Mouse (Mus musculus) thymus, adult 2 months (tissue): ENCODE measurements around the gene Olfr978. TPM values are rescaled to one million over a fixed set of nuclear protein-coding genes. Genes with fewer than 3 reads are reported as not detected.
"Not testable (repeated sequence)": the region's sequence is repeated elsewhere in the genome, so short reads cannot be mapped to it uniquely, and the experiment has no call there.

Experiments used
- DNase-seq: peaks from one replicate; pipeline ENCODE4 v3.0.0; 2021
- H3K27ac ChIP-seq: fragments of 200-500 bp; 2 replicates; pipeline ENCODE4 v1.5.1; 2012; ENCODE audit warnings: low read length, control low read depth; ENCODE audit not compliant: control insufficient read depth, insufficient read depth
- H3K27me3 ChIP-seq: fragments of 200-500 bp; 2 replicates; pipeline ENCODE4 v1.6.1; 2012; ENCODE audit warnings: mild to moderate bottlenecking, low read length, moderate library complexity, mixed read lengths; ENCODE audit not compliant: control insufficient read depth, insufficient read depth
- H3K36me3 ChIP-seq: fragments of 200-500 bp; 2 replicates; pipeline ENCODE4 v1.6.1; 2012; ENCODE audit warnings: mild to moderate bottlenecking, low read length, moderate library complexity; ENCODE audit not compliant: control insufficient read depth, insufficient read depth
- H3K4me1 ChIP-seq: fragments of 200-500 bp; replicated peaks from 2 replicates; pipeline ENCODE4 v1.6.1; 2012; ENCODE audit warnings: low read length; ENCODE audit not compliant: control insufficient read depth, insufficient read depth
- H3K4me3 ChIP-seq: fragments of 200-500 bp; 2 replicates; pipeline ENCODE4 v1.5.1; 2012; ENCODE audit warnings: mild to moderate bottlenecking, low read length, control low read depth, moderate library complexity; ENCODE audit not compliant: control insufficient read depth, insufficient read depth
- CTCF ChIP-seq: fragments of 200-500 bp; IDR thresholded peaks from 2 replicates; pipeline ENCODE4 v1.5.1; 2012; ENCODE audit warnings: mild to moderate bottlenecking, control low read depth, low read length, moderate library complexity, borderline replicate concordance; ENCODE audit not compliant: control insufficient read depth, poor library complexity, insufficient read depth; ENCODE audit errors: extremely low read depth
- POLR2A ChIP-seq: fragments of 200-500 bp; IDR thresholded peaks from 2 replicates; pipeline ENCODE4 v1.6.1; 2012; ENCODE audit warnings: mild to moderate bottlenecking, low read length, control low read depth, moderate library complexity; ENCODE audit not compliant: control insufficient read depth, poor library complexity, insufficient read depth; ENCODE audit errors: extremely low read depth
- WGBS: fragments of 180-500 bp; shearing (Covaris S2); methylation state at CpG from one replicate; pipeline ENCODE4 v1.1.7; 2018; 5-methylcytosine and 5-hydroxymethylcytosine counted together
- polyA plus RNA-seq: library from polyadenylated mRNA; depleted of rRNA; stranded (reverse); fragments of >200 nt; gene quantifications from 2 replicates; pipeline ENCODE4 v1.2.3, GENCODE M21; 2012; rRNA removed

The Olfr978 gene
- not detected in 2 replicates for polyA plus RNA-seq

DNA sequence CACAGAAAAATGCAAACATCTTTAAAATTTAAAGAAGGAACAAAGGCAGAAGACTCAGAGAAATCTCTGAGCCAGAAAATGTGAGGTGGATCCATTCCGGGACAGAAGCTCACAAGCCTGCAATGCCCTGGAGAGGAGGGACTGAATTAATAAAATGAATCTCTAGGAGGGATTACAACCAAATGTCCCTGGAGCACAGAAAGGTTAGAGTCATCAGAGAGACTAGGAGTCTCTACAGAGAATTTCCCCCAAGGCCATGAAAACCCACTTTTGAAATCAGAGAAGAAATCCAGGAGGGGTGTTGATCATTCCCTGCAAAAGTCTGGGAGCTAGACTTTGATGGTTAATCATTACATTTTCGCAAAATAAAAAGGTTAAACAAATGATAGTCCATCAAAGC lies at the start of gene Olfr978:
Gene Olfr978 (plus strand): TSS at position 301 of the 400 bp plus-strand sequence.
- no peak for DNase-seq
- H3K27ac ChIP-seq, result no peak within 1 kb of the TSS
- 94% methylated on average over 2 of the region's 2 CpGs for WGBS
- H3K27me3 ChIP-seq, result no peaks in the 10 kb centered on the region
- TF ChIP-seq CTCF, result no peak
- TF ChIP-seq POLR2A, result no peak
- H3K4me1 ChIP-seq, result no peaks in the 10 kb centered on the region
- no peak within 1 kb of the TSS for H3K4me3 ChIP-seq
- H3K36me3 ChIP-seq, result no peaks in the 10 kb centered on the region

DNA sequence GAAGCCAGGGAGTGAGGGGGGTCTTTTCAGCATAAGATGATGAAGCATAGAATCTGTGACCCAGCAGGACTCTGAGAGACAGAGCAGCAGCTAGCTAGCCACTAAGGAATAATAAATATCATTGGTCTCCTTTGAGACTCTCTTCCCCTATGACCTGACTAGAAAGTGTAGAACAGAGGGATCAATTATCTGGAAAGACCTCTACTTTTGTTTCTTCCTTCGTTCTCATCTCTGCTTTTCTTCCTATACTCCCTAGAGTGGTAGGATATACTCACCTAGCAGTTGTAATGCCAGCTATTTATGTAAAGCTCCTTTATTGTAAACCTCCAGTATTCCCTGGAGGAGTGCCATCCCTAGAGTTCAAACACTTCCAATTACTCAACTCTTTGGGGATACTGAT lies 40.0 kb upstream of the Olfr978 start, which contains the start of gene Olfr975:
Gene Olfr975 (minus strand): TSS at position 101 of the 400 bp plus-strand sequence.
- no peak within 1 kb of the TSS for H3K4me3 ChIP-seq
- H3K27ac ChIP-seq, result no peak within 1 kb of the TSS
- H3K4me1 ChIP-seq, result no peaks in the 10 kb centered on the region
- 74% methylated on average over 1 of the region's 1 CpGs for WGBS
- no peak for TF ChIP-seq CTCF
- no peak for TF ChIP-seq POLR2A
- no peaks in the 10 kb centered on the region for H3K27me3 ChIP-seq
- H3K36me3 ChIP-seq, result no peaks in the 10 kb centered on the region
- DNase-seq, result no peak

DNA sequence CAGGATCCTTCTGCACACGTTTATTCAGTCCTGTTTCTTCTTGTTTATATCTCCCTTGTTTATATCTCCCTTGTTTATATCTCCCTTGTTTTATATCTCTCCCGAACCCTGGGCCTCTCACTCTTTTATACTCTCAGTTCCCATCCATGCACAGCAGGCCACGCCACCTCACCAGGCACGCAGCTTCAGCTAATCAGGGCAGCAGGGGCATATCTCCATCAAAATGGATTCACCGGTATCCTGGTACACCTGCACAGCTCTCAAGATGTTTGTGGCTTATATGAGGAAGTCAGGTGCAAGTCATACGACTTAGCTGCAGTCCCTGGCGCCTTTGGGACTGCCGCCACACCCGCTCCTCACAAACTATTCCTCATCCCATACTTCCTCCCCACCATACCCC lies 30.9 kb upstream of the Olfr978 start, which contains the start of gene Olfr976:
Gene Olfr976 (minus strand): TSS at position 101 of the 400 bp plus-strand sequence.
- not testable (repeated sequence) for H3K36me3 ChIP-seq, H3K27me3 ChIP-seq, H3K4me1 ChIP-seq, H3K4me3 ChIP-seq, H3K27ac ChIP-seq, DNase-seq
- 82% methylated on average over 8 of the region's 9 CpGs for WGBS

DNA sequence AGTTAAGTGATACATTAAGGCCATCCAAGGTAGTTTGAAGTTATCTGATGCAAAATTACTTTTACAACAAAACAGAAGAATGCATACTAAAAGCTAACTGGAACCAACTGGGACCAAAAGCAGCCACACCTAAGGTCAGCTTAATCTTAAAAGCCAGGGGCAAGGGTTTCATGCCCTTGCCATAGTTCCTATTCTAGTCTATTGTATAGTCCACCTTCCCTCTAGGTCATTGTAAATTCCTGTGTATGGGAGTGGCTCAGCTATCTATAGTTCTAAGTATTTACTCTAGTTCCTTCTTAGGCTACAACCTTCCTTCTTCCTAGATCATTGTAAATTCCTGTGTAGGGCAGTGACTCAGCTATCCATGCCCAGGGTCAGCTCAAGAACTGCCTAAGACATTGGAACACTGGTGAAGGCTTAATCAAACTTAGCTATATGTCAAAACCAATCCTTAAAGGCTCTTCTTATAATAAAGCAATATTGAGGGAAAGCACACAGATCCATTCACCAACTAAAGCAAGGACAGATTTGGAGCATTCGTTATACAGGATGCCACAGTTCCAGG lies 15.2 kb upstream of the Olfr978 start:
- H3K4me1 ChIP-seq, H3K36me3 ChIP-seq, H3K4me3 ChIP-seq, DNase-seq, H3K27ac ChIP-seq, H3K27me3 ChIP-seq: not testable (repeated sequence)
- WGBS, result 93% methylated on average over 1 of the region's 1 CpGs

DNA sequence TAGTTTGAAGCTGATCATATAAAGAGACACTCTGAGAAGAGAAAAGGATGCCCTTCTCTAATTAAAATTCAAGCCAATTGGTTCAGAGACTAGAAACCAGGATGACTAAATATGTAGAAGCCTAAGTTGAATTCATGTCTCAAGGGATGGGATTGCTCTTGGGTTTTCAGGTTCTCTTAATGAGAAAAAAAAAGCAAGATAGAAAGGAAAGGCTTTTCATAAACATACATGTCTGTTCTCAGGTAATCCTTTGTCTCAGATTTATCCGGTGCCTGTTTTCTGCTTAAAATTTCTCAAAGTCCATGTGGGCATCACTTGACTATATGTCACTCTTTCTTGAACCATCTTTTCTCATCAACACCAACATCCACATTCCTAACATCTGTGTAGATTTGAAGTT lies 11.5 kb downstream of the Olfr978 start, which contains the start of gene Olfr979:
Gene Olfr979 (minus strand): TSS at position 101 of the 400 bp plus-strand sequence.
- Histone ChIP-seq H3K27ac (no peak within 1 kb of the TSS), H3K4me1 (no peaks in the 10 kb centered on the region), H3K4me3 (no peak within 1 kb of the TSS), H3K27me3 (no peaks in the 10 kb centered on the region), H3K36me3 (no peaks in the 10 kb centered on the region)
- no peak for TF ChIP-seq CTCF
- no peak for TF ChIP-seq POLR2A
- DNase-seq, result no peak
- WGBS, result 100% methylated on average over 1 of the region's 1 CpGs

DNA sequence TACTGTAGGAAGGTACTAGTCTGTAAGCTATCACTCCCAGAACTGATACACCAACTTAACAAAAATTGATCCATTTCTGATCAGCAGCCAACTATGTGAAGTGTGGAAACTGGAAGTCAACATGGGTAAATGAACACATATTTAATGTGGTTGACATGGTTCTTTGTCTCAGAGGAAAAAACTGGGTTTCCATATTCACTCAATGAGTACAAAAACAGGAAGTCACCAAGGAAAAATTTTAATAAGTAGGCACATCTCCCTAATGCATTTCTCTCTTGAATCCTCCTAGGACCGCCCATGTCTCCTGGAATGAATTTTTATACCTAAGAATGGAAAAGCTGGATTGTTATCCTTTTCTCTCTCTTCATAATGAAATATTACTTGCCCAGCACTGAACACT lies 17.6 kb downstream of the Olfr978 start, which contains the start of gene Olfr980:
Gene Olfr980 (minus strand): TSS at position 101 of the 400 bp plus-strand sequence.
- WGBS, result 98% methylated on average over 1 of the region's 1 CpGs
- TF ChIP-seq POLR2A (no peak), CTCF (no peak)
- no peaks in the 10 kb centered on the region for H3K27me3 ChIP-seq
- no peak within 1 kb of the TSS for H3K27ac ChIP-seq
- H3K36me3 ChIP-seq, result no peaks in the 10 kb centered on the region
- H3K4me1 ChIP-seq, result no peaks in the 10 kb centered on the region
- no peak within 1 kb of the TSS for H3K4me3 ChIP-seq
- no peak for DNase-seq

DNA sequence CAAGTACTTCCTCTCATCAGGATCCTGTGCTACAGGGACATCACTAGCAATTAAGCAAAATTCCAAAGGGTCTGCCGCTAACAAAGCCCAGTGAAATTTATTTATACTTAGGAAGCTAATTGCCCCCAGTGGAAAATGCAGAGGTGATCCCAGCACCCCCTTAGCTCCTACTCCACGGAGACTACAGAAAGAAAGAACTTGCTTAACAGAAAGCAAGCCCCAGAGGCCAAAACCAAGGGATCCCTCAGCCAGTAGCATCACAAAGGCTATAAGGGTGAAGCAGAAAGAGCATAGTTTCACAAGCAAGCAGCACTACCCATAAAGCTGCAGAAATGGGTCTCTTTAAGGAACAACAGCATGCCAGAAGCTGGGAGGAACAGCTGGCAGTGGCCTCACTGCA lies 29.3 kb downstream of the Olfr978 start, which contains the start of gene Olfr981:
Gene Olfr981 (plus strand): TSS at position 301 of the 400 bp plus-strand sequence.
- no peak within 1 kb of the TSS for H3K27ac ChIP-seq
- no peak for DNase-seq
- WGBS, result 65% methylated on average over 2 of the region's 2 CpGs
- no peaks in the 10 kb centered on the region for H3K27me3 ChIP-seq
- H3K4me3 ChIP-seq, result no peak within 1 kb of the TSS
- H3K36me3 ChIP-seq, result no peaks in the 10 kb centered on the region
- H3K4me1 ChIP-seq, result no peaks in the 10 kb centered on the region
- TF ChIP-seq POLR2A (no peak), CTCF (no peak)

Other genes starting within 250 kb of the Olfr978 start
- not detected in 2 replicates for gene Olfr967, start 245.9 kb upstream of the Olfr978 start, polyA plus RNA-seq
- not detected in 2 replicates for gene Olfr968, start 208.9 kb upstream of the Olfr978 start, polyA plus RNA-seq
- gene Olfr969, start 201.2 kb upstream of the Olfr978 start, polyA plus RNA-seq, result not detected in 2 replicates
- not detected in 2 replicates for gene Olfr970, start 183.3 kb upstream of the Olfr978 start, polyA plus RNA-seq
- gene Olfr971, start 155.2 kb upstream of the Olfr978 start, polyA plus RNA-seq, result not detected in 2 replicates
- gene Olfr972, start 125.7 kb upstream of the Olfr978 start, polyA plus RNA-seq, result not detected in 2 replicates
- gene Olfr229, start 84.8 kb upstream of the Olfr978 start, polyA plus RNA-seq, result not detected in 2 replicates
- gene Olfr974, start 54.6 kb upstream of the Olfr978 start, polyA plus RNA-seq, result not detected in 2 replicates
- gene Olfr975, start 40.1 kb upstream of the Olfr978 start, polyA plus RNA-seq, result not detected in 2 replicates
- gene Olfr976, start 31.0 kb upstream of the Olfr978 start, polyA plus RNA-seq, result not detected in 2 replicates
- not detected in 2 replicates for gene Olfr979, start 11.4 kb downstream of the Olfr978 start, polyA plus RNA-seq
- gene Olfr980, start 17.5 kb downstream of the Olfr978 start, polyA plus RNA-seq, result not detected in 2 replicates
- gene Olfr981, start 29.4 kb downstream of the Olfr978 start, polyA plus RNA-seq, result not detected in 2 replicates
- gene Olfr982, start 81.7 kb downstream of the Olfr978 start, polyA plus RNA-seq, result not detected in 2 replicates
- gene Olfr983, start 101.5 kb downstream of the Olfr978 start, polyA plus RNA-seq, result not detected in 2 replicates
- not detected in 2 replicates for gene Olfr984, start 122.1 kb downstream of the Olfr978 start, polyA plus RNA-seq
- gene Olfr985, start 138.1 kb downstream of the Olfr978 start, polyA plus RNA-seq, result not detected in 2 replicates
- not detected in 2 replicates for gene Tmem225, start 156.0 kb downstream of the Olfr978 start, polyA plus RNA-seq
- not detected in 2 replicates for gene Olfr986, start 188.8 kb downstream of the Olfr978 start, polyA plus RNA-seq
- gene Zfp202, start 200.2 kb downstream of the Olfr978 start, polyA plus RNA-seq, result 0.74 and 0.80 TPM in 2 replicates